Mouse (Mus musculus): ENCODE results near the gene Gm11634. TPM values are rescaled to one million over a fixed set of nuclear protein-coding genes. Genes with fewer than 3 reads are reported as not detected.

Gm11634 gene
- polyA plus RNA-seq, 1 experiment from 2014 or later, result 0.13 TPM

GRCm38 (mm10) chr11:101582054-101583035, 16.7 kb downstream of the Gm11634 start, which contains the start of gene Tmem106a:
Tmem106a (plus strand) TSS chr11:101582242.
- H3K9me3 ChIP-seq (ENCODE audit: control insufficient read depth, low read length), result no peaks in the 10 kb centered on the region
- H3K27me3 ChIP-seq (ENCODE audit: control insufficient read depth, insufficient read depth, low read length), result no peaks in the 10 kb centered on the region
- peak; percentile 80 for ATAC-seq (ENCODE audit: low FRiP score, low TSS enrichment)
- peaks cover 16% of the 10 kb centered on the region; the same call in 1 of the 2 replicates for H3K36me3 ChIP-seq (ENCODE audit: control insufficient read depth, insufficient read depth, low read length)
- peak within 1 kb of the TSS; percentile 50 for H3K4me3 ChIP-seq (ENCODE audit: low read depth, low read length)
- H3K9ac ChIP-seq (ENCODE audit: low read length), result peak within 1 kb of the TSS; percentile 58
- peak; percentile 94 for DNase-seq (ENCODE audit: low spot score)
- TF ChIP-seq CTCF (IDR thresholded peaks at IDR 0.05; ENCODE audit: low read depth) (no peak), EP300 (optimal IDR thresholded peaks at IDR 0.05) (no peak)
- H3K4me2 ChIP-seq (replicated peaks; ENCODE audit: low read depth), result peak within 1 kb of the TSS; percentile 61
- 14% methylated on average over 30 of the region's 31 CpGs for WGBS
- peak within 1 kb of the TSS; percentile 65 for H3K27ac ChIP-seq (replicated peaks)
- H3K4me1 ChIP-seq (replicated peaks; ENCODE audit: control insufficient read depth, insufficient read depth), result peaks cover 2% of the 10 kb centered on the region; the same call in 1 of the 2 replicates

- Histone ChIP-seq H3K27ac (replicated peaks) (no peak overlapping the region), H3K4me2 (replicated peaks; ENCODE audit: low read depth) (no peak overlapping the region), H3K9ac (ENCODE audit: low read length) (no peak overlapping the region), H3K4me1 (replicated peaks; ENCODE audit: control insufficient read depth, insufficient read depth) (peaks cover 2% of the 10 kb centered on the region; the same call in 1 of the 2 replicates), H3K36me3 (ENCODE audit: control insufficient read depth, insufficient read depth, low read length) (peaks cover 23% of the 10 kb centered on the region), H3K4me3 (ENCODE audit: low read depth, low read length) (no peak overlapping the region), H3K9me3 (ENCODE audit: control insufficient read depth, low read length) (no peaks in the 10 kb centered on the region), H3K27me3 (ENCODE audit: control insufficient read depth, insufficient read depth, low read length) (no peaks in the 10 kb centered on the region)
- TF ChIP-seq CTCF (IDR thresholded peaks at IDR 0.05; ENCODE audit: low read depth) (no peak), EP300 (optimal IDR thresholded peaks at IDR 0.05) (no peak)
- DNase-seq (ENCODE audit: low spot score) (no peak), ATAC-seq (ENCODE audit: low FRiP score, low TSS enrichment) (no peak)
- 72% methylated on average over 6 of the region's 6 CpGs for WGBS
These were observed 17.8 kb downstream of the Gm11634 start for GRCm38 (mm10) chr11:101581081-101581764.

GRCm38 (mm10) chr11:101576116-101576515, 22.9 kb downstream of the Gm11634 start:
- no peak overlapping the region for H3K9ac ChIP-seq (ENCODE audit: low read length)
- H3K4me2 ChIP-seq (replicated peaks; ENCODE audit: low read depth), result no peak overlapping the region
- no peaks in the 10 kb centered on the region for H3K4me1 ChIP-seq (replicated peaks; ENCODE audit: control insufficient read depth, insufficient read depth)
- TF ChIP-seq EP300 (optimal IDR thresholded peaks at IDR 0.05) (no peak), CTCF (IDR thresholded peaks at IDR 0.05; ENCODE audit: low read depth) (peak; percentile 51)
- peaks cover 57% of the 10 kb centered on the region for H3K36me3 ChIP-seq (ENCODE audit: control insufficient read depth, insufficient read depth, low read length)
- ATAC-seq (ENCODE audit: low FRiP score, low TSS enrichment), result no peak
- H3K9me3 ChIP-seq (ENCODE audit: control insufficient read depth, low read length), result no peaks in the 10 kb centered on the region
- no peaks in the 10 kb centered on the region for H3K27me3 ChIP-seq (ENCODE audit: control insufficient read depth, insufficient read depth, low read length)
- DNase-seq (ENCODE audit: low spot score), result no peak
- no peak overlapping the region for H3K4me3 ChIP-seq (ENCODE audit: low read depth, low read length)
- H3K27ac ChIP-seq (replicated peaks), result no peak overlapping the region
- 86% methylated on average over 6 of the region's 6 CpGs for WGBS

GRCm38 (mm10) chr11:101568421-101568820, 30.6 kb downstream of the Gm11634 start:
- H3K27ac ChIP-seq (replicated peaks), result no peak overlapping the region
- H3K4me2 ChIP-seq (replicated peaks; ENCODE audit: low read depth), result no peak overlapping the region
- DNase-seq (ENCODE audit: low spot score) (no peak), ATAC-seq (ENCODE audit: low FRiP score, low TSS enrichment) (no peak)
- peaks cover 58% of the 10 kb centered on the region for H3K36me3 ChIP-seq (ENCODE audit: control insufficient read depth, insufficient read depth, low read length)
- TF ChIP-seq EP300 (optimal IDR thresholded peaks at IDR 0.05), result no peak
- no peak for TF ChIP-seq CTCF (IDR thresholded peaks at IDR 0.05; ENCODE audit: low read depth)
- H3K4me1 ChIP-seq (replicated peaks; ENCODE audit: control insufficient read depth, insufficient read depth), result no peaks in the 10 kb centered on the region
- 77% methylated on average over 3 of the region's 3 CpGs for WGBS
- no peak overlapping the region for H3K4me3 ChIP-seq (ENCODE audit: low read depth, low read length)
- H3K9ac ChIP-seq (ENCODE audit: low read length), result no peak overlapping the region
- no peaks in the 10 kb centered on the region for H3K27me3 ChIP-seq (ENCODE audit: control insufficient read depth, insufficient read depth, low read length)
- H3K9me3 ChIP-seq (ENCODE audit: control insufficient read depth, low read length), result no peaks in the 10 kb centered on the region

- H3K4me1 ChIP-seq (replicated peaks; ENCODE audit: control insufficient read depth, insufficient read depth), result no peaks in the 10 kb centered on the region
- no peak overlapping the region for H3K4me2 ChIP-seq (replicated peaks; ENCODE audit: low read depth)
- no peak overlapping the region for H3K4me3 ChIP-seq (ENCODE audit: low read depth, low read length)
- H3K27me3 ChIP-seq (ENCODE audit: control insufficient read depth, insufficient read depth, low read length), result no peaks in the 10 kb centered on the region
- no peak overlapping the region for H3K27ac ChIP-seq (replicated peaks)
- ATAC-seq (ENCODE audit: low FRiP score, low TSS enrichment) (peak; percentile 72), DNase-seq (ENCODE audit: low spot score) (peak; percentile 61)
- TF ChIP-seq EP300 (optimal IDR thresholded peaks at IDR 0.05) (no peak), CTCF (IDR thresholded peaks at IDR 0.05; ENCODE audit: low read depth) (peak; percentile 92)
- 32% methylated on average over 5 of the region's 5 CpGs for WGBS
- H3K9me3 ChIP-seq (ENCODE audit: control insufficient read depth, low read length), result no peaks in the 10 kb centered on the region
- no peak overlapping the region for H3K9ac ChIP-seq (ENCODE audit: low read length)
- H3K36me3 ChIP-seq (ENCODE audit: control insufficient read depth, insufficient read depth, low read length), result peaks cover 39% of the 10 kb centered on the region
These were observed 36.7 kb downstream of the Gm11634 start for GRCm38 (mm10) chr11:101562391-101562790.

All from stomach, postnatal 0 days (tissue).